Mouse (Mus musculus): ENCODE results near the gene Farsa.
A peak's percentile ranks its signal among the peaks of the same experiment; 100 is the strongest.
"Not testable (repeated sequence)": the region's sequence is repeated elsewhere in the genome, so short reads cannot be mapped to it uniquely, and the experiment has no call there.

Farsa gene

GRCm38 (mm10) chr8:84873016-84873415 lies 16.2 kb downstream of the Farsa start:
- no peak for DNase-seq (ENCODE audit: low spot score in 2 of 2)

DNA sequence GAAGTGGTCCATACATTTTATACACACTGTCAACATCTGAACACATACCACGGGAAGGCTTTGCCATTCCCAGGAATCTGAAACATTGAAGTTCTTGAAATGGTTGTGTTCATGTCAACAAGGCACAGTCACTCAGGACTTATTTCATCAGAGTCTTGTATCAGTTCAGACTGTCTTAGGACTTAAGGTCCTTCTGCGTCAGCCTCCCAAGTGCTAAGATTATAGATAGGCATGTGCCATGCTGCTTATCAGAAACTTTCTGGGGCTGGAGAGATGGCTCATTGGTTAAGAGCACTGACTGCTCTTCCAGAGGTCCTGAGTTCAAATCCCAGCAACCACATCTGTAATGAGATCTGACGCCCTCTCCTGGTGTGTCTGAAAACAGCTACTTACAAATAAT lies 17.6 kb downstream of the Farsa start:
- DNase-seq (ENCODE audit: low spot score in 2 of 2): no peak

DNA sequence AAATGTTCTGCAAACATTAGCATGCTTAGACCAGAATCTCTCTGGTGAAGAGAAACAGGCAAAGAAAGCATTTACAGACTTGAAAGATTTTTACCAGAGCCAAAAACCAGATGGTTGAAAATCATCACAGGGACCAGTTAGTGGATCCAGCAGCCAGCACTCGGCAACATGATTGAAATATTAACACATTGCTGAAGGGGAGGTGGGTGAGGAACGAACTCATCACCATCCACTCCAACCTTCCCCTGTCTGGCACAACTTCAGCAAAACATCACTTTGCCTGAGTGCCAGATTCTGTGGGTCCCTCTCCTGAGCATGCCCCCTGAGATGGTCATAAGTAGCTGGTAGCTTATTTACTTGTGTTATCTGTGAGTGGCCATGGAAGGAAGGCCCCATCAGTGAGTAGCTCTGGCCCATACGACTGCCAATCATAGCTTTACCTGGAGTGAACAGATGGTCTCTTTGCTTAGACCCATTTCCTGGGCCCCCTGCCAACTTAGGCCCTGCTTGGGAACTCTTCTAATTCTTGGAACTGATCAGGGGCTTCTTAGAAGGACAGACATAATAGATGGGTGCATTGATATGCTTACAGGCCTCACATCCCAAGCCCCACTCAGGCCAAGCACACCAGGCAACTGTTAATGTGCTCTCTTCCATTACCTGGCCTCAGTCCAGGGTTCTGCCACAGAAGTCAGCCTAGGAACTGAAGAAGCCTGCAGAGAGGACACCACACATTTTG lies 20.7 kb downstream of the Farsa start:
- no peak for DNase-seq (ENCODE audit: low spot score in 2 of 2)

DNA sequence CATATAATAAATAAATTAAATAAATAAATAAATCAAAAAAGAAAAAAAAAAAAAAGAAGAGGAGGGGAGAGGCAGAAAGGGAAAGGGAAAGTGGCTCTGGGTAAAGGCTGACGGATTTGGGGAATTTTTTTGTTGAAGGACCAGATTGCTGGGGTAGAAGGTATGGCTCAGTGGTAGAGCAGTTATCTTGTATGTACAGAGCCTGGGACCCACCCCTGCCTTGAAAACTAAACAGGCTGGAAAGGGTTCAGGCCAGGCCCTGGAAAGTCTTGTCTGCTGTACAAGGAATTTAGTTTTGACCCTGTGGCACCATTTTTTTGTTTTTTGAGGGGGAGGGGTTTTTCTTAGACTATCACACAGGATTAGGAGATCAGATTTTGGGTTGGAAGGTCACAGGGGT lies 22.1 kb downstream of the Farsa start:
- no peak for DNase-seq (ENCODE audit: low spot score in 2 of 2)

GRCm38 (mm10) chr8:84884728-84885127 lies 27.9 kb downstream of the Farsa start:
- no peak for DNase-seq (ENCODE audit: low spot score in 2 of 2)

DNA sequence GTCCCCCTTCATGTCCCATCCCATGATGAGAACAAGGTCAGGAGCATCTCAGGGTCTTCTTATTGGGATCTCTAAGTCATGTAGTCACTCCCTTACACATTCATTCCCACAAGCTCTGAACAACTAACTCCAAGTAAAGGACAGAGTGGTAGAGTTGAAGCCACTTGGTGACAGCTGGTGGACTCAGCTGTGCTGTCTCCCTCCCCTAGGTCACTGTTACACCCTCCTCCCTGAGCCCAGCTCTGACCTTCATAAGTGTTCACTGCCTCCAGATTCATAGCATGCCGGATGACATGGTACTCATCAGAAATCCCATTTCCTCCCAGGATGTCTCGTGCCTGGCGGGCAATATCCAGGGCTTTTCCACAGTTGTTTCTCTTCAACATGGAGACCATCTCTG lies 31.5 kb downstream of the Farsa start:
- no peak for DNase-seq (ENCODE audit: low spot score in 2 of 2)

- DNase-seq (ENCODE audit: low spot score in 2 of 2): no peak
Observed at GRCm38 (mm10) chr8:84889141-84889540, 32.4 kb downstream of the Farsa start.

- no peak for DNase-seq (ENCODE audit: low spot score in 2 of 2)
Observed at GRCm38 (mm10) chr8:84892993-84893708, 36.4 kb downstream of the Farsa start.

GRCm38 (mm10) chr8:84893709-84894134 lies 36.9 kb downstream of the Farsa start, which contains the start of gene Gcdh:
TSS of gene Gcdh (minus strand) at chr8:84893921.
- DNase-seq (ENCODE audit: low spot score in 2 of 2): peak; percentile 93 to 94

DNA sequence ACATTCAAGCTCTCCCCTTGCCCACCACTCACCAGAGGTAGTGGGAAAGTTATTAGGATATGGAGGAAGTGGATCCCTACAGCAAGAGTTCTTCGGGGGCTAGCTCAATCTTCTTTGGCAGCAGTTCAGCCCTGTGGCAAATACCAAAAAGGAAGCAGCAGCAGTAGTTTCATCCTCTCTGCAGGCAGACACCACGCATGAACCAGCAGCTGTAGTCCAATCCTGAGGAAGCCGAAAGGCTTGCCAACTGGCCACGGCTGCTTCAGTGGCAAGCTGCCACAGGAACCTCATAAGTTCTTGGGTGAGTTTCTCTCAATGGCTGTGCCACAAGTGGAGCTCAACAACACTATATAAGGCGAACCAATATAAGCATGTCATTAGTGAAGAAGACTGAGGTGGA lies 39.2 kb downstream of the Farsa start:
- no peak for DNase-seq (ENCODE audit: low spot score in 2 of 2)

DNA sequence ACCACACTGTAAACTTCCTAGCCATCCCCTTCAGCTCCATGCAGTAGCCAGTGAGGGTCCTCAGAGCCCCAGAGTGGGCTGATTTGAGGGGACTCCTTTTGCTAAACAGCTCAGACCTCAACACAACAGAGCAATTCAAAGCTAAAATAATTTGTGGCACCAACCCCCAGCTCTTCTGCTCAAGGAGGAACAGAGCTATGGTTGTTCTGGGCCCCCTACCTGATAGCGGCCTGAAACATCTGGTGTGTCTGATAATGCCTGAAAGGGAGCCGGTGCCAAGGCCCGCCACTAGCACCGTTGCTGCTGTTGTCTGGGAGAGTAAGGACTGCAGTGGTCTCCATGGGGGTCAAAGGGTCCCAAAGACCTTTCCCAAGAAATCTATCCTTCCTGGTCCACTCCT lies 44.3 kb downstream of the Farsa start:
- DNase-seq (ENCODE audit: low spot score in 2 of 2): no peak

DNA sequence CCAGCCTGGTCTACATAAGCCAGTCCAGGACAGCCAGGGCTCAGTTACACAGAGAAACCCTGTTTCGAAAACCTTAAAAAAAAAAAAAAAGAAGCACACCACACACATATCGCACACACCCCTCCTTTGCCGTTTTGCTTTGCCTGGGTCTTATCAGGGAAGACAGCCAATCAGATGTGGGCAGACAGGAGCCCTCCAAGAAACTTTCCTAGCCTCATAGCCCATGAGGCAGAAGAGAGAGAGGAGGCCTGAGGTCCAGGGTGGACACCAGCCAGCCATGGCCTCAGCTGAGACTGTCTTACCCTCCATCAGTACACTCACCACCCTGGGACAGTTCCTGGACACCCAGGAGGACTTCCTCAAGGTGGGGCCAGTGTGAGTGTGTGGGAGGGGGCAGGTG lies 45.0 kb downstream of the Farsa start, which contains the start of gene Klf1:
Gene Klf1 (plus strand): TSS at position 177 of the 400 bp plus-strand sequence.
- no peak for DNase-seq (ENCODE audit: low spot score in 2 of 2)

- DNase-seq (ENCODE audit: low spot score in 2 of 2): no peak
Observed at GRCm38 (mm10) chr8:84902367-84902919, 45.7 kb downstream of the Farsa start.

GRCm38 (mm10) chr8:84902920-84903661 lies 46.3 kb downstream of the Farsa start:
- DNase-seq (ENCODE audit: low spot score in 2 of 2): peak; percentile 88 to 93

- DNase-seq (ENCODE audit: low spot score in 2 of 2): no peak
Observed at GRCm38 (mm10) chr8:84904351-84904750, 47.6 kb downstream of the Farsa start.

GRCm38 (mm10) chr8:84907037-84907436 lies 50.2 kb downstream of the Farsa start:
- no peak for DNase-seq (ENCODE audit: low spot score in 2 of 2)

GRCm38 (mm10) chr8:84907493-84907892 lies 50.7 kb downstream of the Farsa start:
- DNase-seq (ENCODE audit: low spot score in 2 of 2): no peak

DNA sequence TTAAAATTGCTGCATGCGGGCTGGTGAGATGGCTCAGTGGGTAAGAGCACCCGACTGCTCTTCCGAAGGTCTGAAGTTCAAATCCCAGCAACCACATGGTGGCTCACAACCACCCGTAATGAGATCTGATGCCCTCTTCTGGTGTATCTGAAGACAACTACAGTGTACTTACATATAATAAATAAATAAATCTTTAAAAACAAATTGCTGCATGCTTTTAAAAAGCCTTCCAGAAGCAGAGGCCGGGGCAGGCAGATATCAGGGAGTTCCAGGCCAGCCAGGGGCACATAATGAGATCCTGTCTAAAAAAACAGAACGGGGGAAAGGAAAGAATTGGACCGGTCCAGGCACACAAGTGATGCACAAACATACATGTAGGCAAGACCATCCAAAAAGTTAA lies 51.2 kb downstream of the Farsa start:
- not testable (repeated sequence) for DNase-seq (ENCODE audit: low spot score in 2 of 2)

GRCm38 (mm10) chr8:84908421-84909161 lies 51.8 kb downstream of the Farsa start, which contains the start of gene Dnase2a:
TSS of gene Dnase2a (plus strand) at chr8:84908560.
- peak; percentile 72 to 78 for DNase-seq (ENCODE audit: low spot score in 2 of 2)

DNA sequence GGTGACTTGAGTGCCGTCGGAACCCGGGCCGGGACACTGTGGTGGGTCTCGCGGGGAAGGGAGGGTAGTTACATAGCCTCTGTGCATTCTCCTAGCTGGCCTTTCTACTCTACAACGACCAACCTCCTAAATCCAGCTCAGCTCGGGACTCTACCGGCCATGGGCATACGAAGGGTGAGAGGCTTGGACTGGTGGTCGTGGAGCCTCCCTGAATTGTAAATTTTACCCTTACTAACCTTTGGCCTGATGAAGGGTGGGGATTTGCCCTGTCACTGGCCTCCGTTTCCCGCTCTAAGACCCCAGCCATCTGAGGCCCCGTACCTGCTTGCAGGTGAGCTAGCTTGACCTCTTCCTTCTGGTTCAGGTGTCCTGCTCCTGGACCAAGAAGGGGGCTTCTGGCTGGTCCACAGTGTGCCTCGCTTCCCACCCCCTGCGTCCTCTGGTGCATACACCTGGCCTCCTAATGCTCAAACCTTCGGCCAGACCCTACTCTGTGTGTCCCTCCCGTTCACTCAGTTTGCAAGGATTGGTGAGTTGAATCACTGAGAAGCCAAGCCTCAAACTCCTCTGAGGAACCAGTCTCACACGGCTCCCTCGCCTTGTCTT lies 52.5 kb downstream of the Farsa start:
- DNase-seq (ENCODE audit: low spot score in 2 of 2): no peak

DNA sequence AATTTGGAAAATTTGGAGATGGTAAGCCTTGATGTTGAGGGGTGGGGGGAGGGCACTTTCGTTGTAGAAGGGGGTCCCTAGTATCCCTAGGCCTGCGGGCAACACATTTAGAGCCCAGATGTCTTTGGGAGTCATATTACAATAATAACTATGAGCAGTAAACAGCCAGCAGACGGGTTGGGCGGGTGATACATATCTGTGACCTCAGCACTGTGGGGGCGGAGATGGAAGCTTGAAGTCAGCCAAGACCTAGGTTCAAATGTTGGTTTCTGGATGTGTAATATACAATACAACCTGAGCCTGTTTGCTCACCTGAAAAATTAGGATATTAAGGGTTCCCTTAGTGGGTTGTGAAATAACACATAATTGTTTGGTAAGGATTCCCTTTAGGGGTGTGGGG lies 53.2 kb downstream of the Farsa start:
- DNase-seq (ENCODE audit: low spot score in 2 of 2): no peak

Data from right cerebral cortex, adult 2 months (tissue).